Mouse (Mus musculus) stomach, embryonic 16.5 days (tissue): ENCODE results near the gene Rnf17. TPM values are rescaled to one million over a fixed set of nuclear protein-coding genes. Genes with fewer than 3 reads are reported as not detected.

Source experiments
- ATAC-seq: fragments of 200-750 bp; cut with Nextera tagmentation; 2 replicates; pipeline ENCODE4 v1.8.0; 2017; ENCODE audit warnings: moderate number of reproducible peaks, moderate TSS enrichment; ENCODE audit not compliant: insufficient read depth, low FRiP score
- H3K27ac ChIP-seq: fragments of 300-500 bp; sonication (generic); 2 replicates; pipeline ENCODE4 v1.5.1; 2014; ENCODE audit warnings: low read length
- H3K27me3 ChIP-seq: fragments of 300-500 bp; sonication (generic); 2 replicates; pipeline ENCODE4 v1.6.1; 2014; ENCODE audit warnings: low read length, control low read depth, mixed read lengths; ENCODE audit not compliant: control insufficient read depth, insufficient read depth
- H3K36me3 ChIP-seq: fragments of 300-500 bp; sonication (generic); 2 replicates; pipeline ENCODE4 v1.6.1; 2014; ENCODE audit warnings: low read length; ENCODE audit not compliant: control insufficient read depth, insufficient read depth
- H3K4me1 ChIP-seq: fragments of 300-500 bp; sonication (generic); 2 replicates; pipeline ENCODE4 v1.6.1; 2014; ENCODE audit warnings: low read length, control low read depth, mixed read lengths; ENCODE audit not compliant: control insufficient read depth, insufficient read depth
- H3K4me2 ChIP-seq: fragments of 300-500 bp; sonication (generic); 2 replicates; pipeline ENCODE4 v1.6.1; 2014; ENCODE audit warnings: low read depth, low read length, mixed read lengths
- H3K4me3 ChIP-seq: fragments of 300-500 bp; sonication (generic); replicated peaks from 2 replicates; pipeline ENCODE4 v1.5.1; 2014; ENCODE audit warnings: mild to moderate bottlenecking, low read length
- H3K9ac ChIP-seq: fragments of 300-500 bp; sonication (generic); 2 replicates; pipeline ENCODE4 v1.6.1; 2014; ENCODE audit warnings: low read length
- H3K9me3 ChIP-seq: fragments of 300-500 bp; sonication (generic); replicated peaks from 2 replicates; pipeline ENCODE4 v1.6.1; 2016; ENCODE audit warnings: low read length, control low read depth; ENCODE audit not compliant: control insufficient read depth
- WGBS: fragments of 180-500 bp; shearing (Covaris S2); extraction: QIAGEN DNeasy Blood & Tissue Kit; methylation state at CpG from one replicate; pipeline ENCODE4 v1.1.7; 2014; 5-methylcytosine and 5-hydroxymethylcytosine counted together
- polyA plus RNA-seq: library from polyadenylated mRNA; unstranded; fragments of >200 nt; fragmentation: Nextera tagmentation; extraction: Ambion mirVana; gene quantifications from 2 replicates; pipeline ENCODE4 v1.2.1, GENCODE M21; 2015

The Rnf17 gene
- polyA plus RNA-seq, 1 experiment from 2014 or later, result 1.4 TPM

GRCm38 (mm10) chr14:56368834-56369233 lies 33.5 kb upstream of the Rnf17 start:
- no peak overlapping the region for H3K27ac ChIP-seq
- H3K27me3 ChIP-seq, result peaks cover 25% of the 10 kb centered on the region
- H3K4me3 ChIP-seq, result no peak overlapping the region
- no peak overlapping the region for H3K4me2 ChIP-seq
- 56% methylated on average over 3 of the region's 3 CpGs for WGBS
- H3K9ac ChIP-seq, result no peak overlapping the region
- no peak for ATAC-seq
- peaks cover 4% of the 10 kb centered on the region; the same call in 1 of the 2 replicates for H3K4me1 ChIP-seq
- no peaks in the 10 kb centered on the region for H3K36me3 ChIP-seq
- no peaks in the 10 kb centered on the region for H3K9me3 ChIP-seq

- H3K36me3 ChIP-seq, result no peaks in the 10 kb centered on the region
- H3K9me3 ChIP-seq, result no peaks in the 10 kb centered on the region
- H3K4me2 ChIP-seq, result no peak overlapping the region
- no peaks in the 10 kb centered on the region for H3K27me3 ChIP-seq
- H3K9ac ChIP-seq, result no peak overlapping the region
- 2% methylated on average over 6 of the region's 6 CpGs for whole genome bisulfite sequencing
- peak; percentile 58 for ATAC-seq
- no peak overlapping the region for H3K27ac ChIP-seq
- no peaks in the 10 kb centered on the region for H3K4me1 ChIP-seq
- no peak overlapping the region for H3K4me3 ChIP-seq
These were observed 26.6 kb upstream of the Rnf17 start for GRCm38 (mm10) chr14:56375731-56376130.

- Histone ChIP-seq H3K27ac (no peak overlapping the region), H3K4me2 (no peak overlapping the region), H3K4me1 (no peaks in the 10 kb centered on the region), H3K36me3 (no peaks in the 10 kb centered on the region), H3K27me3 (no peaks in the 10 kb centered on the region), H3K9ac (no peak overlapping the region), H3K9me3 (no peaks in the 10 kb centered on the region), H3K4me3 (no peak overlapping the region)
- ATAC-seq, result no peak
These were observed 24.6 kb upstream of the Rnf17 start for GRCm38 (mm10) chr14:56377745-56378144.

- Histone ChIP-seq H3K4me1 (no peaks in the 10 kb centered on the region), H3K27ac (no peak overlapping the region), H3K9ac (no peak overlapping the region), H3K36me3 (no peaks in the 10 kb centered on the region), H3K9me3 (no peaks in the 10 kb centered on the region), H3K27me3 (no peaks in the 10 kb centered on the region), H3K4me2 (no peak overlapping the region), H3K4me3 (no peak overlapping the region)
- ATAC-seq, result no peak
- WGBS, result 48% methylated on average over 9 of the region's 9 CpGs
These were observed 23.0 kb upstream of the Rnf17 start for GRCm38 (mm10) chr14:56379336-56379735.

- Histone ChIP-seq H3K4me2 (no peak overlapping the region), H3K27me3 (no peaks in the 10 kb centered on the region), H3K4me3 (no peak overlapping the region), H3K4me1 (no peaks in the 10 kb centered on the region), H3K9me3 (no peaks in the 10 kb centered on the region), H3K9ac (no peak overlapping the region), H3K27ac (no peak overlapping the region), H3K36me3 (no peaks in the 10 kb centered on the region)
- ATAC-seq, result no peak
- 84% methylated on average over 4 of the region's 4 CpGs for WGBS
These were observed 20.0 kb upstream of the Rnf17 start for GRCm38 (mm10) chr14:56382366-56382765.

GRCm38 (mm10) chr14:56390247-56390646 lies 12.1 kb upstream of the Rnf17 start:
- Histone ChIP-seq H3K9me3 (no peaks in the 10 kb centered on the region), H3K27ac (no peak overlapping the region), H3K27me3 (no peaks in the 10 kb centered on the region), H3K4me2 (no peak overlapping the region), H3K4me1 (no peaks in the 10 kb centered on the region), H3K4me3 (no peak overlapping the region), H3K36me3 (no peaks in the 10 kb centered on the region), H3K9ac (no peak overlapping the region)
- ATAC-seq, result no peak
- WGBS, result 68% methylated on average over 3 of the region's 3 CpGs

GRCm38 (mm10) chr14:56393704-56394312 lies 8.6 kb upstream of the Rnf17 start:
- H3K4me2 ChIP-seq, result no peak overlapping the region
- H3K36me3 ChIP-seq, result no peaks in the 10 kb centered on the region
- no peaks in the 10 kb centered on the region for H3K9me3 ChIP-seq
- no peaks in the 10 kb centered on the region for H3K27me3 ChIP-seq
- H3K27ac ChIP-seq, result no peak overlapping the region
- ATAC-seq, result no peak
- WGBS, result 25% methylated on average over 2 of the region's 2 CpGs
- no peak overlapping the region; the same call in 1 of the 2 replicates for H3K9ac ChIP-seq
- no peaks in the 10 kb centered on the region for H3K4me1 ChIP-seq
- H3K4me3 ChIP-seq, result no peak overlapping the region

GRCm38 (mm10) chr14:56398001-56398400 lies 4.4 kb upstream of the Rnf17 start:
- Histone ChIP-seq H3K36me3 (no peaks in the 10 kb centered on the region), H3K27ac (no peak overlapping the region), H3K9me3 (no peaks in the 10 kb centered on the region), H3K4me2 (no peak overlapping the region), H3K27me3 (no peaks in the 10 kb centered on the region), H3K9ac (no peak overlapping the region), H3K4me1 (no peaks in the 10 kb centered on the region), H3K4me3 (no peak overlapping the region)
- no peak for ATAC-seq

- 93% methylated on average over 2 of the region's 2 CpGs for WGBS
- Histone ChIP-seq H3K4me3 (no peak overlapping the region), H3K4me1 (no peaks in the 10 kb centered on the region), H3K36me3 (no peaks in the 10 kb centered on the region), H3K9me3 (no peaks in the 10 kb centered on the region), H3K27ac (no peak overlapping the region), H3K27me3 (no peaks in the 10 kb centered on the region), H3K9ac (no peak overlapping the region), H3K4me2 (no peak overlapping the region)
- ATAC-seq, result no peak
These were observed 643 bp downstream of the Rnf17 start for GRCm38 (mm10) chr14:56403072-56403375.

- no peaks in the 10 kb centered on the region for H3K9me3 ChIP-seq
- no peak overlapping the region for H3K4me3 ChIP-seq
- no peak overlapping the region for H3K9ac ChIP-seq
- no peak overlapping the region for H3K27ac ChIP-seq
- no peaks in the 10 kb centered on the region for H3K27me3 ChIP-seq
- no peak for ATAC-seq
- no peaks in the 10 kb centered on the region for H3K4me1 ChIP-seq
- H3K4me2 ChIP-seq, result no peak overlapping the region
- WGBS, result 38% methylated on average over 2 of the region's 2 CpGs
- no peaks in the 10 kb centered on the region for H3K36me3 ChIP-seq
These were observed 59.7 kb downstream of the Rnf17 start for GRCm38 (mm10) chr14:56462090-56462489.
